Mouse (Mus musculus): ENCODE data around the gene Tnni3k.

DNA sequence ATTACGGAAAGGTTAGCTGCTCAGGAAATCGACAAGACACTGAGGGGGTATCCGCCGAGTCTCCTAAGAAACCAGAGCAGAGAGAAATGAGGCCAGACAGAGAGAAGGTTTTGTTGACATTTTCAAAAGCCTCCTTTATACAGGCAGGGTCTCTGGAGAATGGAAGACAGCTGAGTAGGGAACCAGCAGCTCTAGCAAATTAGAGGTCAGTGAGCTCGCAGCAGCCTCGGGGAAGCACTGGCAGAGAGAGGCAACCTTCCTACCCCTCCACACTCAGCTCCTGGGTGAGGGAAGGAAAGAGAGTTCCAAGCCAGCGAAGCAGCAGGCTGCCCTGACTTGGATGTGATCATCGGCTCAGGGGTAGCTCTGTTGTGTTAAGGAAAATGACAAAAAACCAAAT is 127.5 kb downstream of the Tnni3k start:
- TF ChIP-seq EP300 (IDR thresholded peaks at IDR 0.05; ENCODE audit: low read depth) (no peak), CTCF (IDR thresholded peaks at IDR 0.05; ENCODE audit: low read depth) (no peak)

All from heart, postnatal 0 days (tissue).